Mouse (Mus musculus) testis, adult 2 months (tissue): ENCODE data around the gene Micu2. TPM values are rescaled to one million over a fixed set of nuclear protein-coding genes. Genes with fewer than 3 reads are reported as not detected.

Experiments
- H3K27ac ChIP-seq: fragments of 200-500 bp; 2 replicates; pipeline ENCODE4 v1.5.1; 2012; ENCODE audit warnings: low read depth, low read length; ENCODE audit not compliant: control insufficient read depth, insufficient read depth
- H3K27me3 ChIP-seq: fragments of 200-500 bp; 2 replicates; pipeline ENCODE4 v1.6.1; 2012; ENCODE audit warnings: mild to moderate bottlenecking, low read length, moderate library complexity; ENCODE audit not compliant: control insufficient read depth, insufficient read depth
- H3K36me3 ChIP-seq: fragments of 200-500 bp; 2 replicates; pipeline ENCODE4 v1.6.1; 2012; ENCODE audit warnings: mild to moderate bottlenecking, low read length; ENCODE audit not compliant: control insufficient read depth, insufficient read depth
- H3K4me1 ChIP-seq: fragments of 200-500 bp; 2 replicates; pipeline ENCODE4 v1.6.1; 2012; ENCODE audit warnings: low read length; ENCODE audit not compliant: control insufficient read depth, insufficient read depth
- H3K4me3 ChIP-seq: fragments of 200-500 bp; 2 replicates; pipeline ENCODE4 v1.5.1; 2012; ENCODE audit warnings: low read depth, mild to moderate bottlenecking, low read length, moderate library complexity, mixed read lengths; ENCODE audit not compliant: control insufficient read depth
- CTCF ChIP-seq: fragments of 200-500 bp; IDR thresholded peaks from 2 replicates; pipeline ENCODE4 v1.5.1; 2012; ENCODE audit warnings: low read depth, mild to moderate bottlenecking, inconsistent platforms, low read length, moderate library complexity; ENCODE audit not compliant: control insufficient read depth, insufficient read depth, insufficient replicate concordance
- POLR2A ChIP-seq: fragments of 200-500 bp; IDR thresholded peaks from 2 replicates; pipeline ENCODE4 v1.6.1; 2012; ENCODE audit warnings: low read depth, mild to moderate bottlenecking, inconsistent platforms, low read length, moderate library complexity; ENCODE audit not compliant: control insufficient read depth
- polyA plus RNA-seq: library from polyadenylated mRNA; depleted of rRNA; stranded (reverse); fragments of >200 nt; gene quantifications from 2 replicates; pipeline ENCODE4 v1.2.3, GENCODE M21; 2012

The Micu2 gene
- polyA plus RNA-seq, 1 experiment: 6.9 TPM

DNA sequence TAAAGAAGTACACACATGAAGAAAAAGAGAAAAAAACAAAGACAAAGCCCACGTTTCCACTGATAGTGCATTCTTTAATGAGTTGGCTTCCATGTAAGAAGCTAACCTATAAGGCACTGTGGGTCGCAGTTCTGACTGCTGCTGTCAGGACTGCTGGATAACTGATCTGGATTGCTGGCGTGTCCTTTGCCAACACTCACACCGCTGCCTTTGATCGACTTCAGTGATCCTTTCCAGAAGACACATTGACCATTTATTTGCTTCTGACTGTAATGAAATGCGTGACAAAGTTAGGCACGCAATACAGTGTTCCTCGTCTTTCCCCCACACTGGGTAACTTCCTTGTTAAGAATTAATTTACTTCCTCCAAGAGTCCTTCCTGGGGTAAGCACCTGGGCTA lies 18.3 kb downstream of the Micu2 start:
- Histone ChIP-seq H3K27ac (no peak overlapping the region), H3K4me1 (no peaks in the 10 kb centered on the region; the same call in 1 of the 2 replicates), H3K27me3 (no peaks in the 10 kb centered on the region), H3K36me3 (no peaks in the 10 kb centered on the region), H3K4me3 (no peak overlapping the region)
- no peak for TF ChIP-seq CTCF
- no peak for TF ChIP-seq POLR2A

DNA sequence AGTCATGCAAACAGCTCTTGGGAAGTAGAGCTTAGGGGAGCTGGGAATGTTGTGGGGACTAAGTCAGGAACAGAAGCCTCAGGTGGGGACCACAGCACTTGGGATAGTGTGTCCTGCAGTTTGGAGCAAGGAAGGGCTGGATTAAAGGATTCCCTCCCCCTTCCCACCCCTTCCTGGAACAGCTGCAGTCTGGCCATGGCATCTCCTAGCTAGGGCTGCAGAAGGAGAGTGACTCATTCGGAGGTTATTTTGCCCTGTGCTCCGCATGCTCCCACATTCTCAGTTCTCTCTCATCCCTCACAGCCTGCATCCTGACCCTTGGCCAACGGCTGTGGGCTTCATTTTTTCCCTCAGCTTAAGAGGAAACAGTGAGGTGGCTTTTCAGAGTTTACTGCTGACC lies 18.9 kb downstream of the Micu2 start:
- no peak overlapping the region for H3K27ac ChIP-seq
- TF ChIP-seq POLR2A: no peak
- TF ChIP-seq CTCF: no peak

DNA sequence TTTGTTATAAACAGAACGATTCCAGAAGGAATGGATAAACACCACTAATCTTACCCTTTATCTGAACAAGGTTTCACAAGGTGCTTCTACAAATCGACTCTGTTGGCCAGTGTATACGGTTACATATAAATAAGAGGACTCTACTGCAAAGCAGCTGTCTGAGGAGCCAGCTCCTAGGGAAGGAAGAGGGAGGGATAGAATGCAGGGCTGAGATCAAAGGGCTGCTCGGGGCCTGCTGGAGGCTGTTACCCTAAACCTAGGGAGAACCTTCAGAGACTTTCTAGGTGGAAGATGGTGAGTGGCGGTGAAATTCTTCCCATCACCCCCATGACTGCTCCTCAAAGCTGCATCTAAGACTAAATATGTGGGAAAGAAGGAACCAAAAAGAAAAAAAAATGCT lies 20.9 kb downstream of the Micu2 start:
- Histone ChIP-seq H3K27ac (no peak overlapping the region), H3K4me3 (no peak overlapping the region), H3K4me1 (no peaks in the 10 kb centered on the region; the same call in 1 of the 2 replicates), H3K36me3 (no peaks in the 10 kb centered on the region), H3K27me3 (no peaks in the 10 kb centered on the region)
- TF ChIP-seq CTCF (no peak), POLR2A (no peak)

More for the DNA sequence above, 18.9 kb downstream of the Micu2 start:
- Histone ChIP-seq H3K4me3 (no peak overlapping the region), H3K36me3 (no peaks in the 10 kb centered on the region), H3K27me3 (no peaks in the 10 kb centered on the region), H3K4me1 (no peaks in the 10 kb centered on the region; the same call in 1 of the 2 replicates)

DNA sequence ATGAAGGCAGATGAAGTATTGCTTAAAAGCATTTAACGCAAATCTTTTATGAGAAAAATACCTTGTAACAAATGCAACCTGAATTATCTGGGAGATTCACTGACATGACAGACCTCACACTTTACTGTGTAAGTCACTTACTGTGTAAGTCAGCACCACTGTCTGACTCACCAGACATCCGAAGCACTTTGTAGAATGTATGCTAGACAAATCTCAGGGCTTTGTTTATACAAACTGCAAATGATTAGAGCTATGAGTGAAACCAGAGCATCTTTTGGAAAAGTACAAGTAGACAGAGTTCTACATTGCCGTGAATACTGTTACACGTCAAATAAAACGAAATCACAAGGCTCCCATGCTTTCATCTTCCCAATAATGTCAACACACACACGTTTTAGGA lies 23.4 kb downstream of the Micu2 start:
- Histone ChIP-seq H3K4me3 (no peak overlapping the region), H3K4me1 (no peaks in the 10 kb centered on the region), H3K27ac (no peak overlapping the region)

DNA sequence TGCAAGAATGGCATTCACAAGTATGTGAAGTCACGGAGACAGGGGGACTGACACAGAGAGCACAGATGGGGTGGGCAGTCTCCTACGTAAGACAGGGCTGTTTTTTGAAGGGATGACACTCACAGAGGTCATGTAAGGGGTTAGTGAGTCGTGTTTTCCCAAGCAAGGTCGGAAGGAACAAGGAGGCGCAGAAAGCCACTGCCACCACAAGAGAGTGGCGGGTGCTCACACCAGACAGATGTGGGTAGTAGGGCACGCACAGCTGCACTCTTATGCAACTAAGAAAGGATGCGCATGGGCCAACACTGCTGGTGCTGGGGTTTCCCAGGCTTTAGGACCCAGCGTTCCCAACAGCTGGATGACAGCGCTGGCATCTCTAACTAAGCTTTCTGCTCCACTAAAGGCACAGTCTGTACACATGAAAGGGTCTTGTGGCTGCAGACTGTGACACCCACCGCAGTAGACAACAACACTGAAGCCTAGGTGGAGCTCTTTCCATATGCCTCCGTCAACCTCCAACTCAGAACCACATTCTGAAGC lies 27.0 kb downstream of the Micu2 start:
- no peak overlapping the region for H3K4me3 ChIP-seq
- no peak for TF ChIP-seq CTCF
- TF ChIP-seq POLR2A: no peak
- H3K4me1 ChIP-seq: no peaks in the 10 kb centered on the region
- no peaks in the 10 kb centered on the region for H3K36me3 ChIP-seq
- no peaks in the 10 kb centered on the region for H3K27me3 ChIP-seq
- H3K27ac ChIP-seq: no peak overlapping the region

More for the DNA sequence above, 23.4 kb downstream of the Micu2 start:
- TF ChIP-seq CTCF: no peak
- no peak for TF ChIP-seq POLR2A
- H3K27me3 ChIP-seq: no peaks in the 10 kb centered on the region
- no peaks in the 10 kb centered on the region for H3K36me3 ChIP-seq

DNA sequence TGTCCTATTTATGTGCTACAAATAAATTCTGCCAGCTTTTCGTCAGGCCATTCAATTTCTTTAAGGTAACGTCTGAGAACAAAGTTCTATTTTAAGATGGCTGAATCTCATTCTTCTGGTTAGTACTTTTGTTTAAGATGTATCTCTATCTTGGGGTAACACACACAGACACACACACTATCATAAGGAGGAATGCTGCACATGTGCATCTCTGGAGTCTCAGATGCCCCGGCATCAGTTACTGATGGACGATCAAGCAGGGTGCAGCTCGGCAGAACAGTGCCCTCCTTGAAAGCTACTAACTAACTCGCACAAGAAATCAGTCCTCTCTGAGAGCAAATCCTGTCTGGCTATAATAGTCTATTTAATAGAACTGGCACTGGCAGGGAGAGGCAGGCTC lies 30.2 kb downstream of the Micu2 start:
- H3K27ac ChIP-seq: no peak overlapping the region

DNA sequence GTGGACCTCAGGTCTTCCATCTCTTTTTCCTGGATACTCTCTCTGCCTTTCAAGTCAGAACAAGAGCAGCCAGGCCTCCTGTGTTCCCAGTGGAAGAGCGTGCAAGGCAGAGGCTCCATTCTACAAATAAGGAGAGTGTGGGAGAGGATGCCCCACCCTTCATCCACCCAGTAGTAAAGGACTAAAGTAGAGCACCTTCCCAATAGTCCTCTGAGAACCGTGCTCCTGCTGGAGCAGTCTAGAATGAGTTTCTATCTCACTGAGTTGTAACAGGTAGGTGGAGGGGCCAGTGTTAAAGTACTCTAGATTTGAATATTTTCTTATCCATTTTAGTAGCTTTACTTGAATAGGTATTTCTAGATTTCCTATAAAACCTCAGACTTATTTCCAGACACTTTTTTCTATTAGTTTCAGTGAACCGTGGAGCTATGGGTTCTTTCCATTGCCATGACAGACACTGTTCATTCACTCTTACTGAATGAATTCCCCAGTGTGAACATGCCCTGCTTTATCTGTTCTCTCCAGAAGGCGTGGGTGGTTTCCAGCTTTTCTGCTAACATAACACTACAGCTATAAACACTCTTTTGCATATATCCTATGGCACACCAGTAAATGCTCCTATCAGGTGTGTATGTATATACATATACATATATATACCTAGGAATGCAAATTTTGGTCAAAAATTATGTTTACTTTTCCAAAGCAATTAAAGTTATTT lies 31.8 kb downstream of the Micu2 start:
- Histone ChIP-seq H3K27ac (no peak overlapping the region), H3K4me1 (no peaks in the 10 kb centered on the region), H3K4me3 (no peak overlapping the region), H3K36me3 (no peaks in the 10 kb centered on the region), H3K27me3 (no peaks in the 10 kb centered on the region)
- TF ChIP-seq POLR2A (no peak), CTCF (no peak)

More for the DNA sequence above, 30.2 kb downstream of the Micu2 start:
- Histone ChIP-seq H3K4me3 (no peak overlapping the region), H3K36me3 (no peaks in the 10 kb centered on the region), H3K4me1 (no peaks in the 10 kb centered on the region), H3K27me3 (no peaks in the 10 kb centered on the region)
- TF ChIP-seq POLR2A (no peak), CTCF (no peak)
